In genomic region chr3:129554436-129554835, GRCm38 (mm10) we compare ENCODE assay signal across 13 mouse cellular contexts. TPM values are rescaled to one million over a fixed set of nuclear protein-coding genes. Genes with fewer than 3 reads are reported as not detected.
DNase-seq lines count a peak whose midpoint lies in the region; ATAC-seq and TF ChIP-seq lines count a peak whose summit lies in the region.
"Had no signal": no experiment of that assay in that cellular context is flagged by ENCODE, and none has a peak within 500 bp of the region (broad histone marks: within the 10 kb centered on the region; RNA-seq: fewer than 3 reads in every experiment).

No protein-coding gene starts in this region.

- H3K9ac ChIP-seq in liver, adult 2 months (ENCODE audit: low read depth, low read length), result no peak overlapping the region
- no peak overlapping the region for H3K9ac ChIP-seq in kidney, embryonic 14.5 days (ENCODE audit: low read depth, low read length)
- H3K9ac ChIP-seq in liver, embryonic 15.5 days, result no peak overlapping the region

- H3K27me3 ChIP-seq in liver, adult 2 months (ENCODE audit: control insufficient read depth, insufficient read depth, low read length), result no peaks in the 10 kb centered on the region
- no peaks in the 10 kb centered on the region for H3K27me3 ChIP-seq in kidney, embryonic 14.5 days (ENCODE audit: control insufficient read depth, insufficient read depth, low read length)
- H3K27me3 ChIP-seq in liver, embryonic 15.5 days, result no peaks in the 10 kb centered on the region

- peak; percentile 65; the same call in 1 of the 2 replicates for ATAC-seq in kidney, embryonic 14.5 days (ENCODE audit: low FRiP score, low TSS enrichment)
- peak; percentile 62 for ATAC-seq in liver, embryonic 15.5 days (ENCODE audit: insufficient read depth)

- DNase-seq in liver, adult 2 months (ENCODE audit: extremely low read depth, low read depth, low spot score), result peak; percentile 61
- DNase-seq in liver, result no peak
- peak; percentile 49 for DNase-seq in gonadal fat pad, adult 2 months (ENCODE audit: low read depth)
- DNase-seq in urinary bladder, postnatal 4 days (ENCODE audit: low spot score in 2 of 2), result no peak
- DNase-seq in layer of hippocampus, postnatal 14 days (ENCODE audit: low spot score in 2 of 2), result no peak
- no peak for DNase-seq in cerebellum, adult 11-12 months
- DNase-seq: B cell, adult 2 months; layer of hippocampus, adult 9-11 months had no signal

- H3K27ac ChIP-seq in liver, adult 2 months (replicated peaks; ENCODE audit: insufficient read depth, low read depth, low read length), result peak overlapping the region; percentile 54
- H3K27ac ChIP-seq in kidney, embryonic 14.5 days (ENCODE audit: low read depth, low read length), result peak overlapping the region; percentile 69
- peak overlapping the region; percentile 49 for H3K27ac ChIP-seq in liver, embryonic 15.5 days (replicated peaks)
- H3K27ac ChIP-seq: hindbrain, embryonic 10.5 days had no signal

- TF ChIP-seq POLR2A in liver, adult 2 months (IDR thresholded peaks at IDR 0.05; ENCODE audit: extremely low read depth, insufficient read depth, low read length), result no peak

- H3K36me3 ChIP-seq in liver, adult 2 months (ENCODE audit: control insufficient read depth, insufficient read depth, low read length), result peaks cover 23% of the 10 kb centered on the region
- H3K36me3 ChIP-seq in kidney, embryonic 14.5 days (ENCODE audit: control insufficient read depth, insufficient read depth, low read length), result 0 out of 2 replicates have a peak, but pooled peaks cover 5% of the 10 kb centered on the region
- H3K36me3 ChIP-seq in liver, embryonic 15.5 days (replicated peaks), result no peaks in the 10 kb centered on the region

- no peak for TF ChIP-seq CTCF in liver, adult 2 months (IDR thresholded peaks at IDR 0.05; ENCODE audit: low read depth, low read length)

- peaks cover 35% of the 10 kb centered on the region for H3K4me1 ChIP-seq in liver, adult 2 months (ENCODE audit: control insufficient read depth, insufficient read depth, low read length)
- H3K4me1 ChIP-seq in kidney, embryonic 14.5 days (ENCODE audit: control insufficient read depth, insufficient read depth, low read length), result peaks cover 18% of the 10 kb centered on the region
- peaks cover 52% of the 10 kb centered on the region for H3K4me1 ChIP-seq in liver, embryonic 15.5 days (replicated peaks)

- H3K9me3 ChIP-seq in kidney, embryonic 14.5 days (ENCODE audit: control insufficient read depth, low read length), result no peaks in the 10 kb centered on the region
- H3K9me3 ChIP-seq in liver, embryonic 15.5 days (replicated peaks), result no peaks in the 10 kb centered on the region
- H3K9me3 ChIP-seq: hindbrain, embryonic 10.5 days had no signal

- WGBS in liver, adult 2 months, result 37% methylated on average over 4 of the region's 4 CpGs
- WGBS in kidney, embryonic 14.5 days, result 76% methylated on average over 4 of the region's 4 CpGs
- WGBS in liver, embryonic 15.5 days (ENCODE audit: insufficient replicate concordance), result 63% methylated on average over 4 of the region's 4 CpGs

- no peak overlapping the region for H3K4me3 ChIP-seq in liver, adult 2 months (ENCODE audit: insufficient read depth, low read depth, low read length)
- H3K4me3 ChIP-seq in kidney, embryonic 14.5 days (ENCODE audit: low read length), result no peak overlapping the region
- no peak overlapping the region for H3K4me3 ChIP-seq in liver, embryonic 15.5 days (replicated peaks)
- H3K4me3 ChIP-seq: erythroblast, embryonic 14.5 days; hindbrain, embryonic 10.5 days had no signal

- H3K79me2 ChIP-seq in liver, adult 2 months (ENCODE audit: control insufficient read depth, insufficient read depth, low read length), result peaks cover 10% of the 10 kb centered on the region; the same call in 1 of the 2 replicates

- no peak overlapping the region for H3K4me2 ChIP-seq in kidney, embryonic 14.5 days (replicated peaks; ENCODE audit: low read depth, low read length)
- H3K4me2 ChIP-seq in liver, embryonic 15.5 days, result no peak overlapping the region
- H3K4me2 ChIP-seq: heart, embryonic 11.5 days had no signal

RNA-seq across cellular contexts. Expression of gene Elovl6, which starts 22.3 kb away (rescaled TPM):
- total RNA-seq in liver, adult 2 months (2014; rRNA removed), result 30.5 and 44.3 TPM in 2 replicates
- 44.6 and 70.5 TPM in 2 replicates for polyA plus RNA-seq in liver, adult 2 months (2012; rRNA removed)
- 126 and 166 TPM in 2 replicates for polyA plus RNA-seq in gonadal fat pad, adult 2 months (2012; rRNA removed)
- polyA plus RNA-seq in kidney, embryonic 14.5 days (2014; fragmentation: Nextera tagmentation; extraction: Ambion mirVana), result 38.9 and 50.4 TPM in 2 replicates
- 10.3 and 12.0 TPM in 2 replicates for polyA plus RNA-seq in liver, embryonic 15.5 days (2015; fragmentation: Nextera tagmentation; extraction: Ambion mirVana)
- 10 to 100 TPM; 52.7 to 54.6 TPM for total RNA-seq in layer of hippocampus, postnatal 14 days (2021)

Comparison
In these comparisons a context has a peak if more than half of its experiments do, and no peak if none do; other contexts are left out.
1. DNase-seq: peak in liver, adult 2 months (single experiment) and gonadal fat pad, adult 2 months (single experiment); none in liver (single experiment), urinary bladder, postnatal 4 days (0 of 2), layer of hippocampus, postnatal 14 days (0 of 2) and cerebellum, adult 11-12 months (single experiment).
2. Peak in every context shown above with its lines, with median percentiles within 50 percentile points of each other: H3K27ac ChIP-seq.